Mouse (Mus musculus) brain, embryonic 14.5 days (tissue): ENCODE measurements around the gene Dhps.

ENCODE experiments used
- CTCF ChIP-seq: fragments of 200-500 bp; IDR thresholded peaks from 2 replicates; pipeline ENCODE4 v1.5.1; 2012; ENCODE audit warnings: inconsistent platforms, mild to moderate bottlenecking, moderate library complexity, borderline replicate concordance; ENCODE audit not compliant: insufficient read depth, insufficient read length; ENCODE audit errors: extremely low read depth
- POLR2A ChIP-seq: fragments of 200-500 bp; IDR thresholded peaks from 2 replicates; pipeline ENCODE4 v1.6.1; 2012; ENCODE audit warnings: mild to moderate bottlenecking, inconsistent platforms, borderline replicate concordance; ENCODE audit not compliant: poor library complexity, insufficient read depth, insufficient read length, severe bottlenecking; ENCODE audit errors: extremely low read depth

DNA sequence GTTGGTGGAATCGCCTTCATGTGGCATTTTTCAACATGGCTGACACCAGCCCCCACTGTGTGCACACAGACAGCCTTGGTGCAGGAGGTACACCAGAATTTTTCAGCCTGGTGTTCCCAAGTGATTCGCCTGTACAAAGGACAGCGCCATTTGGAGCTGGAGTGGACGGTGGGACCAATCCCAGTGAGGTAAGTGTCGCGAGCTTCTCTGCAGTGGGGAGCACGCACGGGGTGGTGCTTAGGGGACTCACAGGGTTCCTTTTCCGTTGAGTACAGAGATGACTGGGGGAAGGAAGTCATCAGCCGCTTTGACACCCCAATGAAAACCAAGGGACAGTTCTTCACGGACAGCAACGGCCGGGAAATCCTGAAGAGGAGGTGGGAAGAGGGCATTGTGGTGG is 23.5 kb downstream of the Dhps start:
- TF ChIP-seq CTCF (no peak), POLR2A (no peak)
